8 mouse cellular contexts compared by ENCODE assay signal in genomic region chr7:16940292-16940691, GRCm38 (mm10). TPM values are rescaled to one million over a fixed set of nuclear protein-coding genes. Genes with fewer than 3 reads are reported as not detected.
DNase-seq lines count a peak whose midpoint lies in the region; ATAC-seq and TF ChIP-seq lines count a peak whose summit lies in the region.

No protein-coding gene starts in this region.

- peak overlapping the region; percentile 75 for H3K27ac ChIP-seq in forebrain, embryonic 13.5 days
- peak overlapping the region; percentile 58; the same call in 1 of the 2 replicates for H3K27ac ChIP-seq in intestine, embryonic 15.5 days

- no peaks in the 10 kb centered on the region for H3K9me3 ChIP-seq in forebrain, embryonic 13.5 days (replicated peaks)
- H3K9me3 ChIP-seq in intestine, embryonic 15.5 days, result no peaks in the 10 kb centered on the region

- peaks cover 3% of the 10 kb centered on the region for H3K27me3 ChIP-seq in forebrain, embryonic 13.5 days
- H3K27me3 ChIP-seq in intestine, embryonic 15.5 days (replicated peaks), result peaks cover 5% of the 10 kb centered on the region
- no peaks in the 10 kb centered on the region for H3K27me3 ChIP-seq in myocyte (ENCODE audit: control insufficient read depth, insufficient read depth, insufficient read length)

- no peak overlapping the region for H3K4me3 ChIP-seq in forebrain, embryonic 13.5 days
- no peak overlapping the region for H3K4me3 ChIP-seq in intestine, embryonic 15.5 days (replicated peaks)
- H3K4me3 ChIP-seq in myocyte, result no peak overlapping the region

- DNase-seq in left cerebral cortex, adult 18-20 months (ENCODE audit: low spot score in 2 of 2), result peak; percentile 71 to 79
- no peak for DNase-seq in left cerebral cortex, postnatal 4 days
- no peak for DNase-seq in urinary bladder, adult 2 months (ENCODE audit: low spot score)
- DNase-seq in gastrocnemius, postnatal 14 days, result no peak

- H3K4me1 ChIP-seq in forebrain, embryonic 13.5 days, result peaks cover 61% of the 10 kb centered on the region
- H3K4me1 ChIP-seq in intestine, embryonic 15.5 days (replicated peaks), result peaks cover 15% of the 10 kb centered on the region

- H3ac ChIP-seq in myocyte (ENCODE audit: control insufficient read depth, insufficient read length), result no peak overlapping the region

- no peaks in the 10 kb centered on the region for H3K79me2 ChIP-seq in myocyte (ENCODE audit: control insufficient read depth, insufficient read depth)

- H3K4me2 ChIP-seq in forebrain, embryonic 13.5 days, result no peak overlapping the region
- peak overlapping the region; percentile 28; the same call in 1 of the 2 replicates for H3K4me2 ChIP-seq in intestine, embryonic 15.5 days (replicated peaks)
- H3K4me2 ChIP-seq in myocyte (ENCODE audit: low read depth), result peak overlapping the region; percentile 59

- ATAC-seq in forebrain, embryonic 13.5 days, result no peak
- ATAC-seq in intestine, embryonic 15.5 days, result no peak
- no peak for ATAC-seq in cerebellum, adult (ENCODE audit: insufficient number of reproducible peaks, low FRiP score, low TSS enrichment)

- intact Hi-C loops in left cerebral cortex, postnatal 4 days (cut with DNase I), result no loop called here
- intact Hi-C loops in gastrocnemius, postnatal 14 days (cut with DNase I; ENCODE audit: low total_unique reads), result no loop called here

- 43% methylated on average over 7 of the region's 7 CpGs for WGBS in forebrain, embryonic 13.5 days
- WGBS in intestine, embryonic 15.5 days, result 43% methylated on average over 7 of the region's 7 CpGs

- H3K9ac ChIP-seq in forebrain, embryonic 13.5 days, result no peak overlapping the region
- no peak overlapping the region for H3K9ac ChIP-seq in intestine, embryonic 15.5 days

- TF ChIP-seq POLR2A in myocyte (IDR thresholded peaks at IDR 0.05; ENCODE audit: insufficient read length, low read depth), result no peak

- H3K36me3 ChIP-seq in forebrain, embryonic 13.5 days (ENCODE audit: poor library complexity, severe bottlenecking), result no peaks in the 10 kb centered on the region
- H3K36me3 ChIP-seq in intestine, embryonic 15.5 days, result no peaks in the 10 kb centered on the region
- H3K36me3 ChIP-seq in myocyte (ENCODE audit: control insufficient read depth, insufficient read depth), result no peaks in the 10 kb centered on the region

TF ChIP-seq in myocyte, 11 proteins besides CTCF, POLR2A, EP300 and RAD21:
- TF ChIP-seq USF1 (IDR thresholded peaks at IDR 0.05; ENCODE audit: low read depth) (no peak), MAX (IDR thresholded peaks at IDR 0.05; ENCODE audit: low read depth) (no peak), REST (IDR thresholded peaks at IDR 0.05; ENCODE audit: insufficient read depth, insufficient read length) (no peak), TCF3 (IDR thresholded peaks at IDR 0.05; ENCODE audit: insufficient read length, low read depth) (no peak), POLR2AphosphoS2 (IDR thresholded peaks at IDR 0.05; ENCODE audit: insufficient read length, low read depth) (no peak), MYOG (IDR thresholded peaks at IDR 0.05; ENCODE audit: control insufficient read depth in 1 of 3, insufficient read depth in 1 of 3, insufficient read length in 2 of 3, low read depth in 2 of 3) (no peak)
TF ChIP-seq in myocyte: peak in this region for 0.

RNA-seq across cellular contexts. Expression of gene Pnmal2, which starts 4.2 kb away (rescaled TPM):
- 100 to 1,000 TPM; 291 to 326 TPM for total RNA-seq in left cerebral cortex, adult 18-20 months (2021)
- total RNA-seq in left cerebral cortex, postnatal 4 days (2021), result 100 to 1,000 TPM; 169 to 194 TPM
- 59.5 and 78.0 TPM in 2 replicates for polyA plus RNA-seq in forebrain, embryonic 13.5 days (2015; fragmentation: Nextera tagmentation; extraction: Ambion mirVana)
- polyA plus RNA-seq in intestine, embryonic 15.5 days (2015; fragmentation: Nextera tagmentation; extraction: Ambion mirVana), result 8.1 and 8.3 TPM in 2 replicates
- 44.4 TPM for polyA plus RNA-seq in myocyte (2012; fragmentation: generic; extraction: Trizol)
- polyA plus RNA-seq in urinary bladder, adult 2 months (2012; rRNA removed), result 0.83 and 1.4 TPM in 2 replicates
- 10 to 100 TPM in 1 of 2 experiments, 1 to 10 TPM in 1; 9.2 to 11.8 TPM for total RNA-seq in gastrocnemius, postnatal 14 days (2021)

RNA-seq across cellular contexts. Expression of gene Calm3, which starts 16.4 kb away (rescaled TPM):
- 1,000 to 10,000 TPM; 1,746 to 1,798 TPM for total RNA-seq in left cerebral cortex, adult 18-20 months (2021)
- total RNA-seq in left cerebral cortex, postnatal 4 days (2021), result 1,000 to 10,000 TPM; 1,235 to 1,345 TPM
- 271 and 296 TPM in 2 replicates for polyA plus RNA-seq in forebrain, embryonic 13.5 days (2015; fragmentation: Nextera tagmentation; extraction: Ambion mirVana)
- 137 and 140 TPM in 2 replicates for polyA plus RNA-seq in intestine, embryonic 15.5 days (2015; fragmentation: Nextera tagmentation; extraction: Ambion mirVana)
- 336 TPM for polyA plus RNA-seq in myocyte (2012; fragmentation: generic; extraction: Trizol)
- polyA plus RNA-seq in urinary bladder, adult 2 months (2012; rRNA removed), result 182 and 223 TPM in 2 replicates
- 100 to 1,000 TPM; 247 to 276 TPM for total RNA-seq in gastrocnemius, postnatal 14 days (2021)

RNA-seq across cellular contexts. Expression of gene Pnmal1, which starts 19.2 kb away (rescaled TPM):
- total RNA-seq in left cerebral cortex, adult 18-20 months (2021), result 100 to 1,000 TPM; 112 to 119 TPM
- 10 to 100 TPM; 56.0 to 57.6 TPM for total RNA-seq in left cerebral cortex, postnatal 4 days (2021)
- polyA plus RNA-seq in forebrain, embryonic 13.5 days (2015; fragmentation: Nextera tagmentation; extraction: Ambion mirVana), result 37.0 and 40.8 TPM in 2 replicates
- polyA plus RNA-seq in intestine, embryonic 15.5 days (2015; fragmentation: Nextera tagmentation; extraction: Ambion mirVana), result 3.0 and 3.1 TPM in 2 replicates
- polyA plus RNA-seq in myocyte (2012; fragmentation: generic; extraction: Trizol), result 0.05 TPM
- 0.03 TPM in 2 replicates for polyA plus RNA-seq in urinary bladder, adult 2 months (2012; rRNA removed)
- total RNA-seq in gastrocnemius, postnatal 14 days (2021), result not detected

RNA-seq across cellular contexts. Expression of gene Ptgir, which starts 34.0 kb away (rescaled TPM):
- under 1 TPM in 1 of 2 experiments, not detected in 1; 0.12 TPM for total RNA-seq in left cerebral cortex, adult 18-20 months (2021)
- not detected for total RNA-seq in left cerebral cortex, postnatal 4 days (2021)
- 0.14 and 0.37 TPM in 2 replicates for polyA plus RNA-seq in forebrain, embryonic 13.5 days (2015; fragmentation: Nextera tagmentation; extraction: Ambion mirVana)
- polyA plus RNA-seq in intestine, embryonic 15.5 days (2015; fragmentation: Nextera tagmentation; extraction: Ambion mirVana), result 2.8 and 3.0 TPM in 2 replicates
- polyA plus RNA-seq in myocyte (2012; fragmentation: generic; extraction: Trizol), result 2.6 TPM
- 3.9 and 5.1 TPM in 2 replicates for polyA plus RNA-seq in urinary bladder, adult 2 months (2012; rRNA removed)
- total RNA-seq in gastrocnemius, postnatal 14 days (2021), result 1 to 10 TPM; 1.6 to 2.6 TPM

RNA-seq across cellular contexts. Expression of gene Gm42372, which starts 42.6 kb away (rescaled TPM):
- 10 to 100 TPM; 61.0 to 65.7 TPM for total RNA-seq in left cerebral cortex, adult 18-20 months (2021)
- total RNA-seq in left cerebral cortex, postnatal 4 days (2021), result 10 to 100 TPM; 38.0 to 41.8 TPM
- polyA plus RNA-seq in forebrain, embryonic 13.5 days (2015; fragmentation: Nextera tagmentation; extraction: Ambion mirVana), result 2.5 and 3.0 TPM in 2 replicates
- polyA plus RNA-seq in intestine, embryonic 15.5 days (2015; fragmentation: Nextera tagmentation; extraction: Ambion mirVana), result 0.28 and 0.44 TPM in 2 replicates
- not detected for polyA plus RNA-seq in myocyte (2012; fragmentation: generic; extraction: Trizol)
- 0.06 TPM in 1 of 2 replicates, not detected in the other for polyA plus RNA-seq in urinary bladder, adult 2 months (2012; rRNA removed)
- total RNA-seq in gastrocnemius, postnatal 14 days (2021), result under 1 TPM in 1 of 2 experiments, not detected in 1; 0.04 TPM

Comparison
In these comparisons a context has a peak if more than half of its experiments do, and no peak if none do; other contexts are left out.
1. DNase-seq: peak in left cerebral cortex, adult 18-20 months (2 of 2); none in left cerebral cortex, postnatal 4 days (single experiment), urinary bladder, adult 2 months (single experiment) and gastrocnemius, postnatal 14 days (single experiment).